Mouse (Mus musculus) E14TG2a.4 (cell line): ENCODE measurements at regions not wholly inside any gene's neighbourhood (a gene's known extent, or its start where the extent isn't known, plus 50 kb on each side); places are given as distances from the start of the nearest gene placed in this dataset.

ENCODE experiments used
- CTCF ChIP-seq: conservative IDR thresholded peaks from 2 replicates; pipeline ENCODE4 v1.5.1; 2014; ENCODE audit warnings: low read length
- POU5F1 ChIP-seq: IDR thresholded peaks from 2 replicates; pipeline ENCODE4 v1.6.1; 2014; ENCODE audit warnings: low read length, borderline replicate concordance

- TF ChIP-seq CTCF (no peak), POU5F1 (no peak)
Measured at GRCm38 (mm10) chr16:44617041-44617440, 58.3 kb upstream of the Boc start.
